Mouse (Mus musculus) small intestine, adult 2 months (tissue): ENCODE measurements around the gene Rabgef1.

Experiments used
- CTCF ChIP-seq: fragments of 200-500 bp; IDR thresholded peaks from 2 replicates; pipeline ENCODE4 v1.5.1; 2012; ENCODE audit warnings: low read depth, mild to moderate bottlenecking, control low read depth, inconsistent platforms, low read length, moderate library complexity, mixed read lengths; ENCODE audit not compliant: insufficient replicate concordance, insufficient read length; ENCODE audit errors: extremely low read depth
- POLR2A ChIP-seq: fragments of 200-500 bp; IDR thresholded peaks from 2 replicates; pipeline ENCODE4 v1.6.1; 2012; ENCODE audit warnings: low read depth, mild to moderate bottlenecking, control low read depth, inconsistent platforms, low read length, moderate library complexity

DNA sequence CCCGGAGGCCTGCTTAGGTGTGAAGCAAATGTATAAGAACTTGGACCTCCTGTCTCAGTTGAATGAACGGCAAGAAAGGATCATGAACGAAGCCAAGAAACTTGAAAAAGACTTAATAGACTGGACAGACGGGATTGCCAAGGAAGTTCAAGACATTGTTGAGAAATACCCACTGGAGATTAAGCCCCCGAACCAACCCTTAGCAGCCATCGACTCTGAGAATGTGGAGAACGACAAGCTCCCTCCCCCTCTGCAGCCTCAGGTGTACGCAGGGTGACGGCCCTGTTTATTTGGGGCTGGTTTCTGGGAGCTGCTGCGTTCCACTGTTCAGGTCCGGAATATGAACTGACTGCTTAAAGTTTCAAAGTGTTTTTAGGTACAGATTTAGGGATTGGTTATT is 41.4 kb downstream of the Rabgef1 start:
- TF ChIP-seq CTCF (no peak), POLR2A (no peak)
